Comparison of ENCODE assay signal across 16 mouse cellular contexts in genomic region chr1:23117423-23117822, GRCm38 (mm10). TPM values are rescaled to one million over a fixed set of nuclear protein-coding genes. Genes with fewer than 3 reads are reported as not detected.
DNase-seq lines count a peak whose midpoint lies in the region; ATAC-seq and TF ChIP-seq lines count a peak whose summit lies in the region.
"Had no signal": no experiment of that assay in that cellular context is flagged by ENCODE, and none has a peak within 500 bp of the region (broad histone marks: within the 10 kb centered on the region; RNA-seq: fewer than 3 reads in every experiment).

No protein-coding gene starts in this region.

- H3K9me3 ChIP-seq in kidney, embryonic 14.5 days (ENCODE audit: control insufficient read depth, low read length): 0 out of 2 replicates have a peak, but pooled peaks cover 2% of the 10 kb centered on the region
- H3K9me3 ChIP-seq: neural tube, embryonic 15.5 days had no signal

- 53% methylated on average over 3 of the region's 3 CpGs for WGBS in kidney, adult 2 months
- WGBS in kidney, embryonic 14.5 days: 67% methylated on average over 3 of the region's 3 CpGs
- WGBS in heart, adult 2 months: 20% methylated on average over 3 of the region's 3 CpGs

- no peak overlapping the region for H3K27ac ChIP-seq in kidney, adult 2 months (ENCODE audit: insufficient read depth, low read depth, low read length)
- H3K27ac ChIP-seq in kidney, embryonic 14.5 days (ENCODE audit: low read depth, low read length): no peak overlapping the region; the same call in 1 of the 2 replicates
- peak overlapping the region; percentile 52 for H3K27ac ChIP-seq in heart, adult 2 months
- H3K27ac ChIP-seq: embryonic facial prominence, embryonic 13.5 days; neural tube, embryonic 15.5 days had no signal

- no peak overlapping the region for H3K4me2 ChIP-seq in kidney, embryonic 14.5 days (replicated peaks; ENCODE audit: low read depth, low read length)
- H3K4me2 ChIP-seq: embryonic facial prominence, embryonic 13.5 days; neural tube, embryonic 15.5 days had no signal

- TF ChIP-seq CTCF in kidney, adult 2 months (conservative IDR thresholded peaks at IDR 0.05; ENCODE audit: insufficient read depth, insufficient read length, low read depth, low read length): no peak
- no peak for TF ChIP-seq CTCF in heart, adult 2 months (IDR thresholded peaks at IDR 0.05)

- no peaks in the 10 kb centered on the region for H3K36me3 ChIP-seq in kidney, adult 2 months (ENCODE audit: control insufficient read depth, insufficient read depth, low read length)
- H3K36me3 ChIP-seq in kidney, embryonic 14.5 days (ENCODE audit: control insufficient read depth, insufficient read depth, low read length): no peaks in the 10 kb centered on the region
- peaks cover 9% of the 10 kb centered on the region; the same call in 1 of the 2 replicates for H3K36me3 ChIP-seq in heart, adult 2 months (ENCODE audit: control insufficient read depth, insufficient read depth, low read length)
- H3K36me3 ChIP-seq: embryonic facial prominence, embryonic 13.5 days; neural tube, embryonic 15.5 days had no signal

- no peaks in the 10 kb centered on the region for H3K27me3 ChIP-seq in kidney, adult 2 months (replicated peaks; ENCODE audit: control insufficient read depth, insufficient read depth, low read length)
- no peaks in the 10 kb centered on the region for H3K27me3 ChIP-seq in kidney, embryonic 14.5 days (ENCODE audit: control insufficient read depth, insufficient read depth, low read length)
- no peaks in the 10 kb centered on the region for H3K27me3 ChIP-seq in heart, adult 2 months (ENCODE audit: control insufficient read depth, insufficient read depth, low read length)
- H3K27me3 ChIP-seq: embryonic facial prominence, embryonic 13.5 days; megakaryocyte, embryonic 14.5 days; neural tube, embryonic 15.5 days had no signal

- H3K79me2 ChIP-seq in heart, adult 2 months (replicated peaks; ENCODE audit: control insufficient read depth, insufficient read depth, low read length): no peaks in the 10 kb centered on the region

- H3K9ac ChIP-seq in kidney, embryonic 14.5 days (ENCODE audit: low read depth, low read length): no peak overlapping the region
- no peak overlapping the region for H3K9ac ChIP-seq in heart, adult 2 months (ENCODE audit: low read depth, low read length)
- H3K9ac ChIP-seq: embryonic facial prominence, embryonic 13.5 days; neural tube, embryonic 15.5 days had no signal

- DNase-seq in kidney, adult 2 months: peak; percentile 38
- DNase-seq in Muller cell, postnatal 12 days (ENCODE audit: inconsistent ontology term): peak; percentile 47
- DNase-seq in heart, adult 2 months: peak in 1 of 2 experiments; percentile 18
- DNase-seq in kidney, postnatal 25 days: peak; percentile 10 to 37
- no peak for DNase-seq in urinary bladder, postnatal 10 days (ENCODE audit: low spot score)
- DNase-seq in gastrocnemius, adult 8-10 months (ENCODE audit: low spot score in 2 of 2): no peak
- DNase-seq: cerebellum, adult 11 months; gastrocnemius, postnatal 14 days; right cerebral cortex, postnatal 4 days; thymus, adult 2 months had no signal

- TF ChIP-seq POLR2A in kidney, adult 2 months (IDR thresholded peaks at IDR 0.05; ENCODE audit: low read depth, low read length): no peak
- TF ChIP-seq POLR2A in heart, adult 2 months (IDR thresholded peaks at IDR 0.05; ENCODE audit: insufficient read depth, low read depth, low read length): no peak

- ATAC-seq in kidney, embryonic 14.5 days (ENCODE audit: low FRiP score, low TSS enrichment): no peak
- ATAC-seq: intestine, embryonic 16.5 days had no signal

- H3K4me1 ChIP-seq in kidney, adult 2 months (ENCODE audit: control insufficient read depth, insufficient read depth, low read length): peaks cover 5% of the 10 kb centered on the region; the same call in 1 of the 2 replicates
- no peaks in the 10 kb centered on the region for H3K4me1 ChIP-seq in kidney, embryonic 14.5 days (ENCODE audit: control insufficient read depth, insufficient read depth, low read length)
- H3K4me1 ChIP-seq in heart, adult 2 months (ENCODE audit: control insufficient read depth, insufficient read depth, low read length): peaks cover 20% of the 10 kb centered on the region
- H3K4me1 ChIP-seq: embryonic facial prominence, embryonic 13.5 days; neural tube, embryonic 15.5 days had no signal

- TF ChIP-seq EP300 in heart, adult 2 months (IDR thresholded peaks at IDR 0.05; ENCODE audit: insufficient read depth, low read depth, low read length): 0 out of 2 replicates have a peak, but pooled peaks have one; percentile 14

- H3K4me3 ChIP-seq in kidney, adult 2 months (ENCODE audit: insufficient read depth, low read depth, low read length): no peak overlapping the region
- no peak overlapping the region for H3K4me3 ChIP-seq in kidney, embryonic 14.5 days (ENCODE audit: low read length)
- H3K4me3 ChIP-seq in heart, adult 2 months: no peak overlapping the region
- H3K4me3 ChIP-seq: embryonic facial prominence, embryonic 13.5 days; megakaryocyte, embryonic 14.5 days; neural tube, embryonic 15.5 days had no signal

- intact Hi-C loops in heart, adult 2 months (cut with DNase I): loop anchor here (5.0 kb wide), 1 partner anchor 70 kb away; no protein-coding TSS in a partner anchor

RNA-seq across cellular contexts. Expression of gene 4933415F23Rik, which starts 15.4 kb away (rescaled TPM):
- 0.09 and 0.12 TPM in 2 replicates for polyA plus RNA-seq in kidney, adult 2 months (2012; rRNA removed)
- polyA plus RNA-seq in kidney, embryonic 14.5 days (2014; fragmentation: Nextera tagmentation; extraction: Ambion mirVana): not detected in 2 replicates
- total RNA-seq in heart, adult 2 months (2021): not detected
- polyA plus RNA-seq in heart, adult 2 months (2012; rRNA removed): 0.06 and 0.26 TPM in 2 replicates
- total RNA-seq in gastrocnemius, adult 8-10 months (2022): 10 to 100 TPM in 2 of 4 experiments, 1 to 10 TPM in 2; 5.5 to 19.5 (median 10.8) TPM
- polyA plus RNA-seq: embryonic facial prominence, embryonic 13.5 days; intestine, embryonic 16.5 days; limb, embryonic 14.5 days had no signal

Comparison
In these comparisons a context has a peak if more than half of its experiments do, and no peak if none do; other contexts are left out.
1. DNase-seq: peak in kidney, adult 2 months (single experiment), Muller cell, postnatal 12 days (single experiment) and kidney, postnatal 25 days (2 of 2); none in urinary bladder, postnatal 10 days (single experiment) and gastrocnemius, adult 8-10 months (0 of 2).